Mouse (Mus musculus): ENCODE results near the gene Gm32687.
"Not testable (repeated sequence)": the region's sequence is repeated elsewhere in the genome, so short reads cannot be mapped to it uniquely, and the experiment has no call there.

Gm32687 gene

DNA sequence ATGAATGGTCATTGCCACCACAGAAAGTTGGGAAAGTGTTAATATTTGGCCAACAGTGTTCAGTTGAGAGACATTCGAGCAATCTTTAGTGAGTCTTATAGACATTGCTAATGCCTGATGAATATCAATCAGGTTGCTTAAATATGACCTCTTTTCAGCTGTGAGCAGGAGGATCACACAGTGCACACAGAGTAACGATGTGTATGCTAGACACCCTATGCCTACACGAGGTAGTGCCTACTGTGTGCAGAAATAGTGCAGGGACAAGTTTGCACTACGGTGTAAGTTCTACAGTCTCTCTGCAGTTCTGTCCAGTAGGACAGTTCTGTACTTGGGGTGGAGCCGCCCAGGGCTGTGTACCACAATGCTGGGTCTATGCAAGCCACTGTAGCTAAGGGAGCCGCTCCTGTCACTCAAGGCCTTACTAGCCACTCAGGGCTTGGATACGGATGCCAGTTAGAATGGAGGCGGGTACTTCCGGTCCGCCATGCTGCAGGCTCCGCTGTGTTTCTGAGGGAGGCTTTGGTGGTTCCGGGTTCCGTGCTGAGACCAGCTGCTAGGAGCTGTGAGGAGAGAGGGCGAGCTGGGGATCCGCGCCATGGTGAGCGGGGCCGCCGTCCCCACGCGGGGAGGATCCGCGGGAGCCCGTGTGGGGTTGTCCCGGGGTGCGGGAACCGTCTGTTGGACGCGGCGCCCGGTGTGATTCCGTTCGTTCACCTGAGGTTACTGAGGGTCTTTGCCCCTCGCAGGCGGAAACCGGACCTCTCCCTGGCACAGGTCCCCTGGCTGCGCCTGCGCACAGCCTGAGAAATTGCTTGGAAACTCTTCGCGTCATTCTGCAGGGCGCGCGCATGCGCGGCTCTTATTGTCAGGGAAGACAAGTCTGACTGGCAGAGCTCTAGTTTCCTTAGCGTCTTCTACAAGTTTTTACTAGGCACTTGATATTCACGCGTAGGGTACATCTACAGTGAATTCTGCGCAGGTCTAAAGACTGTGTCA, at the start of gene Gm32687:
Gene Gm32687, plus strand, starts transcription at position 526 of the 999 bp plus-strand sequence.
- peak; percentile 2 to 6 for DNase-seq (ENCODE audit: low spot score in 2 of 2)

DNA sequence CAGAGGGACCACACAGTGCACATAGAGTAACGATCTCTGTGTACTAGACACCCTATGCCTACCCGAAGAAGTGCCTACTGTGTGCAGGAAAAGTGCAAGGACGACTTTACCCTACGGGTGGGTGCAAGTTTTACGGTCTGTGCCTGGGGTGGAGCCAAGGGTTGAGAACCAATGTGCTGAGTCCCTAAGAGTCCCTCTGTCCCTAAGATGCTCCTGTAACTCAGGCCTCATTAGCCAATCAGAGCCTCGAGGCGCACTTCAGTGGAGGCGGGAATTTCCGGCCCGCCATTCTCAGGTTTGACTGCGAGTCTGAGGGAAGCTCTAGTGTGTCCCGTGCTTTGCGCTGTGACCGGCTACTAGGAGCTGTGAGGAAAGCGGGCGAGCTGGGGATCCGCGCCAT, 17.5 kb upstream of the Gm32687 start:
- DNase-seq (ENCODE audit: low spot score in 2 of 2) = not testable (repeated sequence)

DNA sequence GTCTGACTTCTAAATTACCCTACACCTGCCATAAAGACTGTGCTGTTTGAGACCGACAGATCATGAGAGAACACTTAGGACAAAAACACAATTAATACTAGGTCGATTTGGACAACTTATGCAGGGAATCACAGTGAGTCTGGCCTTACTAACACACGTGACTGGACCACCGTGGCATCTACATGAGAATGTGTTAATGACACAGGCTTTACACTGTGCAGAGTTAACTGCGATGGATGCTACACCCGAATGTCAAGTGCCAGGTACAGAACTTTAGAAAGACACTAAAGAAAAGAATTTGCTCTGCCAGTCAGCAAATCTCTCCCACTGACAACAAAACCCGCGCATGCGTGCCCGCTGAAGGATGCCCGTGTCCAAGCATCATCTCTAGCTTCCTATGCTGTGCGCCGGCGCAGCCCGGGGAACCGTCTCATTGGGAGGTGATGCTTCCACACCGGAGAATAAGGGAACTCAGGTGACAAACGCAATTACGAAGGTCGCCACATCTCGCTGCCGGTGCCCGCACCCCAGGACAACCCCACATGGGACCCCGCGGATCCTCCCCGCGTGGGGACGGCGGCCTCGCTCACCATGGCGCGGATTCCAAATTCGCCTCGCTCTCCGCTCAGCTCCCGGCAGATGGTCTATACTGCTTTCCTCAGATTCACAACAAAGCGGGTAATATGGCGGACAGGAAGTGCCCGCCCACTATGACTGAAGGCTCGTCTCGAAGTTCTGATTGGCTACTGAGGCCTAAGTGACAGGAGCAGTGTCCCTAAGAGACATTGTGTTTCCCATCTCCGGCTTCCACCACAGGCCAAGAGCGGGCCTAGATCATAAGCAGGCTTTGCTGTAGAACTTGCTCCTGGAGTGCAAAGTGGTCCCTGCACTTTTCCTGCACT, 66.4 kb downstream of the Gm32687 start, which contains the start of gene Zfp781:
Gene Zfp781, minus strand, starts transcription at position 639 of the 902 bp plus-strand sequence.
- not testable (repeated sequence) for DNase-seq (ENCODE audit: low spot score in 2 of 2)

Measured in right cerebral cortex, adult 2 months (tissue).